Comparison of ENCODE assay signal across 8 mouse cellular contexts in genomic region chr17:31570321-31570925, GRCm38 (mm10). TPM values are rescaled to one million over a fixed set of nuclear protein-coding genes. Genes with fewer than 3 reads are reported as not detected.
DNase-seq lines count a peak whose midpoint lies in the region; ATAC-seq lines count a peak whose summit lies in the region.

No protein-coding gene starts in this region.

- peak; percentile 66 for DNase-seq in CD4-positive, CD25-positive, alpha-beta regulatory T cell, adult 2 months (ENCODE audit: low read depth, low spot score)
- DNase-seq in kidney, postnatal 25 days, result peak; percentile 38 to 59
- DNase-seq in kidney, adult 8-10 months, result no peak
- peak; percentile 42 for DNase-seq in Muller cell, postnatal 12 days (ENCODE audit: inconsistent ontology term)
- peak; percentile 41 for DNase-seq in gastrocnemius, postnatal 14 days
- no peak for DNase-seq in cerebellum, postnatal 25 days

- intact Hi-C loops in gastrocnemius, postnatal 14 days (cut with DNase I; ENCODE audit: low total_unique reads), result no loop called here

- no peak for ATAC-seq in CD4-positive, CD25-positive, alpha-beta regulatory T cell, adult 4 months
- ATAC-seq in monocyte, adult 5-6 weeks (replicated peaks; ENCODE audit: insufficient number of reproducible peaks, low FRiP score, low TSS enrichment, poor library complexity, severe bottlenecking), result peak; percentile 62; the same call in 1 of the 2 replicates

RNA-seq across cellular contexts. Expression of gene Pknox1, which starts 5.9 kb away (rescaled TPM):
- 10 to 100 TPM; 48.3 to 58.9 TPM for polyA plus RNA-seq in CD4-positive, CD25-positive, alpha-beta regulatory T cell, adult 4 months (2017; shearing (Covaris generic))
- 10 to 100 TPM in 1 of 2 experiments, 1 to 10 TPM in 1; 7.9 to 10.7 TPM for total RNA-seq in gastrocnemius, postnatal 14 days (2021)
- total RNA-seq in monocyte, adult 5-6 weeks (2017), result 26.9 to 32.1 TPM (median 29.4 TPM) in 3 replicates

RNA-seq across cellular contexts. Expression of gene Ndufv3, which starts 50.5 kb away (rescaled TPM):
- 100 to 1,000 TPM; 217 to 229 TPM for polyA plus RNA-seq in CD4-positive, CD25-positive, alpha-beta regulatory T cell, adult 4 months (2017; shearing (Covaris generic))
- 100 to 1,000 TPM; 423 to 456 TPM for total RNA-seq in gastrocnemius, postnatal 14 days (2021)
- total RNA-seq in monocyte, adult 5-6 weeks (2017), result 166 to 246 TPM (median 210 TPM) in 3 replicates

RNA-seq across cellular contexts. Expression of gene Wdr4, which starts 50.6 kb away (rescaled TPM):
- 10 to 100 TPM; 18.2 to 24.9 TPM for polyA plus RNA-seq in CD4-positive, CD25-positive, alpha-beta regulatory T cell, adult 4 months (2017; shearing (Covaris generic))
- total RNA-seq in gastrocnemius, postnatal 14 days (2021), result 1 to 10 TPM; 6.7 to 7.9 TPM
- 4.3 to 6.1 TPM (median 5.3 TPM) in 3 replicates for total RNA-seq in monocyte, adult 5-6 weeks (2017)

Comparison
In these comparisons a context has a peak if more than half of its experiments do, and no peak if none do; other contexts are left out.
1. DNase-seq: peak in CD4-positive, CD25-positive, alpha-beta regulatory T cell, adult 2 months (single experiment), kidney, postnatal 25 days (2 of 2), Muller cell, postnatal 12 days (single experiment) and gastrocnemius, postnatal 14 days (single experiment); none in kidney, adult 8-10 months (0 of 2) and cerebellum, postnatal 25 days (0 of 2).